Comparison of ENCODE assay signal across 10 mouse cellular contexts in genomic region chr2:68466124-68467070, GRCm38 (mm10). TPM values are rescaled to one million over a fixed set of nuclear protein-coding genes. Genes with fewer than 3 reads are reported as not detected.
DNase-seq lines count a peak whose midpoint lies in the region; ATAC-seq lines count a peak whose summit lies in the region.
"Had no signal": no experiment of that assay in that cellular context is flagged by ENCODE, and none has a peak within 500 bp of the region (broad histone marks: within the 10 kb centered on the region; RNA-seq: fewer than 3 reads in every experiment).

No protein-coding gene starts in this region.

- no peak overlapping the region for H3K4me3 ChIP-seq in kidney, embryonic 16.5 days (ENCODE audit: low read length)
- H3K4me3 ChIP-seq in heart, embryonic 15.5 days = 0 out of 2 replicates have a peak overlapping the region, but pooled peaks have one; percentile 10
- H3K4me3 ChIP-seq in intestine, embryonic 15.5 days (replicated peaks) = no peak overlapping the region
- H3K4me3 ChIP-seq: erythroblast, embryonic 14.5 days had no signal

- H3K27ac ChIP-seq in kidney, embryonic 16.5 days (ENCODE audit: low read length) = no peak overlapping the region
- H3K27ac ChIP-seq in heart, embryonic 15.5 days = peak overlapping the region; percentile 84
- no peak overlapping the region for H3K27ac ChIP-seq in intestine, embryonic 15.5 days

- no peaks in the 10 kb centered on the region for H3K9me3 ChIP-seq in kidney, embryonic 16.5 days (ENCODE audit: low read length)
- no peaks in the 10 kb centered on the region for H3K9me3 ChIP-seq in heart, embryonic 15.5 days (replicated peaks)
- H3K9me3 ChIP-seq in intestine, embryonic 15.5 days = no peaks in the 10 kb centered on the region

- DNase-seq in kidney, adult 11 months = peak; percentile 25
- DNase-seq in cerebellum, adult 11-12 months = peak; percentile 96
- DNase-seq in lung, postnatal 10 days = peak; percentile 74
- peak; percentile 70 for DNase-seq in thymus, postnatal 4 days

- ATAC-seq in kidney, embryonic 16.5 days (ENCODE audit: low FRiP score, low TSS enrichment) = no peak
- ATAC-seq in heart, embryonic 15.5 days (replicated peaks; ENCODE audit: insufficient number of reproducible peaks, insufficient read depth, low FRiP score, low read depth) = peak; percentile 37
- no peak for ATAC-seq in megakaryocyte progenitor cell, adult 5-6 weeks (replicated peaks; ENCODE audit: poor library complexity)
- ATAC-seq in intestine, embryonic 15.5 days = no peak

- no peaks in the 10 kb centered on the region for H3K27me3 ChIP-seq in kidney, embryonic 16.5 days (ENCODE audit: insufficient read depth, low read length)
- no peaks in the 10 kb centered on the region for H3K27me3 ChIP-seq in heart, embryonic 15.5 days
- no peaks in the 10 kb centered on the region for H3K27me3 ChIP-seq in intestine, embryonic 15.5 days (replicated peaks)

- no peak overlapping the region for H3K4me2 ChIP-seq in kidney, embryonic 16.5 days (replicated peaks; ENCODE audit: low read depth, low read length)
- H3K4me2 ChIP-seq in heart, embryonic 15.5 days = peak overlapping the region; percentile 44
- no peak overlapping the region for H3K4me2 ChIP-seq in intestine, embryonic 15.5 days (replicated peaks)

- H3K36me3 ChIP-seq in kidney, embryonic 16.5 days (ENCODE audit: insufficient read depth, low read length) = no peaks in the 10 kb centered on the region
- H3K36me3 ChIP-seq in heart, embryonic 15.5 days = no peaks in the 10 kb centered on the region
- H3K36me3 ChIP-seq in intestine, embryonic 15.5 days = no peaks in the 10 kb centered on the region

- no peak overlapping the region for H3K9ac ChIP-seq in kidney, embryonic 16.5 days (replicated peaks; ENCODE audit: low read length)
- peak overlapping the region; percentile 32; the same call in 1 of the 2 replicates for H3K9ac ChIP-seq in heart, embryonic 15.5 days
- no peak overlapping the region for H3K9ac ChIP-seq in intestine, embryonic 15.5 days

- H3K4me1 ChIP-seq in kidney, embryonic 16.5 days (ENCODE audit: insufficient read depth, low read length) = peaks cover 40% of the 10 kb centered on the region
- H3K4me1 ChIP-seq in heart, embryonic 15.5 days (replicated peaks) = peaks cover 63% of the 10 kb centered on the region
- peaks cover 4% of the 10 kb centered on the region for H3K4me1 ChIP-seq in intestine, embryonic 15.5 days (replicated peaks)

- 51% methylated on average over 17 of the region's 19 CpGs for WGBS in kidney, embryonic 16.5 days
- WGBS in heart, embryonic 15.5 days = 15% methylated on average over 17 of the region's 19 CpGs
- WGBS in intestine, embryonic 15.5 days = 54% methylated on average over 18 of the region's 19 CpGs

RNA-seq across cellular contexts. Expression of gene Stk39, which starts 5.7 kb away (rescaled TPM):
- 11.7 and 14.9 TPM in 2 replicates for polyA plus RNA-seq in kidney, embryonic 16.5 days (2015; fragmentation: Nextera tagmentation; extraction: Ambion mirVana)
- 54.8 and 66.2 TPM in 2 replicates for polyA plus RNA-seq in heart, embryonic 15.5 days (2015; fragmentation: Nextera tagmentation; extraction: Ambion mirVana)
- 0.83 and 1.3 TPM in 2 replicates for total RNA-seq in megakaryocyte progenitor cell, adult 5-6 weeks (2015)
- total RNA-seq in megakaryocyte progenitor cell, adult 5-6 weeks (2017) = 1.2 and 3.2 TPM in 2 replicates
- polyA plus RNA-seq in intestine, embryonic 15.5 days (2015; fragmentation: Nextera tagmentation; extraction: Ambion mirVana) = 14.2 and 14.5 TPM in 2 replicates
- total RNA-seq: MEL had no signal
- polyA plus RNA-seq: erythroblast, embryonic 14.5 days had no signal

Comparison
In these comparisons a context has a peak if more than half of its experiments do, and no peak if none do; other contexts are left out.
1. DNase-seq: peak in every context shown above with its lines; median percentile 96 in cerebellum, adult 11-12 months; 74 in lung, postnatal 10 days; 70 in thymus, postnatal 4 days; 25 in kidney, adult 11 months.